Mouse (Mus musculus) stomach, postnatal 0 days (tissue): ENCODE measurements at regions not wholly inside any gene's neighbourhood (a gene's known extent, or its start where the extent isn't known, plus 50 kb on each side); places are given as distances from the start of the nearest gene placed in this dataset.

Experiments
- CTCF ChIP-seq: IDR thresholded peaks from 2 replicates; pipeline ENCODE4 v1.5.1; 2016; ENCODE audit warnings: antibody characterized with exemption, low read depth, mild to moderate bottlenecking, moderate library complexity
- EP300 ChIP-seq: optimal IDR thresholded peaks from 2 replicates; pipeline ENCODE3; 2016; ENCODE audit warnings: antibody characterized with exemption

DNA sequence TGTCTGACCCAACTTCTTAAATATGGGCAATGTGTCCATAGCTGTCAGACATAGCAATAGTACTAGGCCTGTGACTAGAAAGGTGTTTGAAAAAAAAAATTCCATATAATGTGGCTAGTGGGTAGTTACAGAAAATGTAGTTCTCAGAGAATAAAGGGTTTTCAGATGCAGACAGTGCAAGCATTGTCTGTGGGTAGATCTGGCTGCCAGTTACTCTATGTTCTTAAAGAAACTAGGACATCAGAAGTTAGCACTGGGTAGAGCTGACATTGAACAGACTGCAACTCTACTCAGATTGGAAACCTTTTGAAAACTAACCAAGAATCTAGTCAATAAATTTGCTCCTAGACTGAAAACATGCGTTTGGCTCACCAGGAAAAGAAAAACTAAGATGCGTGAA lies 154.5 kb upstream of the Negr1 start:
- TF ChIP-seq CTCF, result no peak
- TF ChIP-seq EP300, result no peak
